Mouse (Mus musculus) cerebellum, adult 9-11 months (tissue): ENCODE results near the gene 1810062G17Rik.
A peak's percentile ranks its signal among the peaks of the same experiment; 100 is the strongest.

Source experiments
- DNase-seq: peaks from one replicate; pipeline ENCODE4 v3.0.0; 2022

The 1810062G17Rik gene

DNA sequence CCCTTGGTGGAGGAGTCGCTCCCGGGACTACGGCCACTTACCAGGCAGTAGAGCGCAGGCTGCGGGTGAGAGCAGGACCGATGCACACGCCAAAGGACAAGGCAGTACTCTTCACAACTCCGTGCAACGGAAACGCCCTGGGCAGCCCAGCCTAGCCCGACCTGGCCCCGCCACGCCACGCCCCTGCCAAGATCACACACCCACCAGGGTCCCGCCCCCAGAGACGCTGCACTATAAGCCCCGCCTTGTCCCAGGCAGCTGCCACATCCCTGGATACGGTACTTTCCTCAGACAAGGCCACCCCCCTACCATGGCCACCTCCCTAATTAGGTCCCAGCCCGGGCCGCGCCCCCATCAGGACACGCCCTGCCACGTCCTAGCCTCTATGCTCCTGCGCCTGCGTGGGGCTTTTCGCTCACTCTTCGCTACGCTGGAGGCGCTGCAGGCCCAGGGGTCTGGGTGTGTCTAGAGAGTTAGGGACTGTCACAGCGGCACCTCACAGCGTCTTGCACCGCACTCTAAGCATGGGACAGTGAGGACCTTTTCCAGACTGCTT is at the start of gene 1810062G17Rik, which contains the start of gene Anxa5:
1810062G17Rik (plus strand) TSS at position 406 of the 556 bp plus-strand sequence.
Anxa5 (minus strand) TSS at position 363 of the 556 bp plus-strand sequence.
- DNase-seq: peak; percentile 92

DNA sequence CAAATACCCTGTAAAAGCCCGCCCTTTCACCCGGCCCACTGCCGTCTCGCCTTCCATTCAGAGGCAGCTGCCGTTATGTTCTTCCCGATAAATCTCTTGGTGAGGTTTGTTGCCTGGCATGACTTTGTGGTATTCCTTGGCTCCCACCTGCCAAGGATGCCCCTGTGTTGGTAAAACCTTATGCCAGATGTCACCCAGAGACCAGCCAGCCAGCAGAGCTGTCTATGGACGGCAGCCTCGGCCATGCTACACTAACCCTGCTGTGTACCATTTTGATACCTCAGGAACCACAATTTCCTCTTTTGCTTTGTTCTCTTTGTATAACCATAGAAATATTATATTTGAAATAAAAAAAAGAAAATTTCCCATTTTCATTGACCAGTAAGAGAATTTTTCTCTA is 48.4 kb upstream of the 1810062G17Rik start:
- DNase-seq: no peak

DNA sequence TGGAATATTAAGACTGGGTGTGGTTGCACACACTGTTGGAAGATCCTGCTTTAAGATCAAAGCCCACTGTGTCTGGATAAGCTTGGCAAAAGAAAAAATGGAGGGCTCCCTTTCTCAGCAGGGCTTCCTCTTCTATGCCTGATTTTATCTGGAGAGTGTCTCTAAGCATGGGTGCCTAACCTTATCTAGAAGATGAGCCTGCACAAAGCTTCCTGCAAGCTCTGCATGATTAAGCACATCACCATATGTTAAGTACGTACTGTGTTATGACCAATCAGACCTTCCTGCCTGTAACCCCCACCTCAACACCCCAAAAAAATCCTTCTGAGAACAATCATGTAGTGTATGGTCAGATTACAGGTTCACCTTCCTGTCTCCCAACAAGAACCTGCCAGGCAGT is 45.4 kb upstream of the 1810062G17Rik start:
- no peak for DNase-seq

DNA sequence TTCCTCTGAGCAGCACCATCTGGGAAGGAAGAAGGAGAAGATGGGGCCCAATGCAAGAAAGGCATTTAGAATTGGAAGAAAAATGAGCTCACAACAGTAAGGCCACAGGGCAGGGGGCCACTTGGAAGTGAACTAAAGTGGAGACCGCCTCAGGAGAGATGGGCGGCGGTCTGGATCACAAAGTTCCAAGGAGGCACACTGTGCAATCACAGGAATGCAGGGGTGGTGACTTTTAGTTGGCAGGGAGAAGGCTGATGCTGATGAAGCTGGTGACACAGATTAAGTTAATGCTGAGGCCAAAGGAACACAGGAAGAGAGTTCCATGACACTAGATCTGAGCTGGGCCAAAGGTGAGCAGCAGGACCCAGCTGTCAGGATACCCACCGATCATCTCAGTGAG is 35.5 kb upstream of the 1810062G17Rik start:
- no peak for DNase-seq

DNA sequence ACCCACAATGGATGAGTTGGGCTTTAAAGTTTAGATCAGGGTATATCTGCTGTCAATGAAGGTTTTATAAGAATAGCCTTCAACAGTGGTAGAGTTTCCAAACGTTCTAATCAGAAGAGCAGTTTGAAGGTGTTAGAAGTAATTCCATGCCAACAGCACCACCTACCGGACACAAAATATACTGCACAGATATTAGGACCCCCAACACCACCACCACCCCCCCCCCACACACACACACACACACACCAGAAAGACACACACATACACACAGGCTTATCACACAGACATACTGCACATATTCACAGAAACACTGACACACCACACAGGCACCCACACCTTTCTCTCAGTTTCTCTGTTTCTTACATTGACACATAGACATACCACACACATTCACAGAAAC is 33.3 kb upstream of the 1810062G17Rik start:
- no peak for DNase-seq

DNA sequence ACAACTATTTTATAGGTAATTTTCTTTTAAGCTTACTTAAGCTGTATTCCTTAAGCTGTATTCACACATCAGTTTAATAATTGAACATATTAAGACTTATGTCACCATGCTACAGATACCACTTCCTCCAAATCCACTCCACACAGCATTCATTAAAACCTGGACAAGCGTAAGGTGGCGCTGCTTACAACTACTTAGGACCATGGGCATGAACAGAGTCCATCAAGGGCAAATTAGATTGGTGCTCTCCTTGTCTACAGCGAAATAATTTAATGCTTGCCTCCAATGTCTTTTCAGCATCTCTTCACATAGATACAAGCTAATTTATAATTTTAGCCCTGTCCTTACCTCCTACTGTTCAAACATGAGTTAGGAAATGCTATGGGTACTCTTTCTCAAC is 29.7 kb upstream of the 1810062G17Rik start:
- DNase-seq: no peak

DNA sequence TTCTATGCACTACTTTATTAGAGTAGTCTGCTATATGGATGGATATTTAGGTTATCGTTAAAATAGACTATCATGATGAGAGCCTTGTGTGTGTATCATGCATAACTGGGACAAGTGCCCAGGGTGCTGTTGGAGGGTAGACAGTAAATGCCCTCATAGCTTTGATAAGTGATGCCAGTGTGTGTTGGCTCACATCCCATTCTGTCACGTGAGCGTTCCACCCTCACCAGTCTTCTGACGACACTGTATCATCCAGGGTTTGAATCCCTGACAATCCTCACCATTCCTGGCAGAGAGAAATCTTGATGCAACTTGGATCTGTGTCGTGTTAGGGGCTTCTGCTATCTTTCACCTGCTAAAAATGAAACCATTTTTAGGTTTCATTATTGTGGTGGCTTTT is 29.2 kb upstream of the 1810062G17Rik start:
- DNase-seq: no peak

DNA sequence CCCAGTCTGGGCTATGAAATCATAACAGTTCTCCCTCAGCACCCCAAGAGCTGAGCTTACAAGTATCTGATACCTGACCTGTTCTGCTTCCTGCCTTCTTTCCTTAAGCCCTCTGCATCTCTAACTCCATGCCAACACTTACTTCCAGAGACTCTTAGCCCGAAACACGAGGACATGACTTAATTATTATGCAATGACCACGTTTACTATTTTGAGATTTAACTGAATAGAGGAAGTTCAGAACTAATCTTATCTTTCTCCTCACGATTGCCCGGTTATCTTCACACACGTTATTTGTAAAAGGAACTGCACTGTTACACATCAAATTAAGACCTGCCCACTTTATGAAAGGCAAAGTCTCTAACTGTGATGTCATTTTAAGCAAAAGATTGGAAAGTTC is 28.8 kb upstream of the 1810062G17Rik start:
- no peak for DNase-seq

DNA sequence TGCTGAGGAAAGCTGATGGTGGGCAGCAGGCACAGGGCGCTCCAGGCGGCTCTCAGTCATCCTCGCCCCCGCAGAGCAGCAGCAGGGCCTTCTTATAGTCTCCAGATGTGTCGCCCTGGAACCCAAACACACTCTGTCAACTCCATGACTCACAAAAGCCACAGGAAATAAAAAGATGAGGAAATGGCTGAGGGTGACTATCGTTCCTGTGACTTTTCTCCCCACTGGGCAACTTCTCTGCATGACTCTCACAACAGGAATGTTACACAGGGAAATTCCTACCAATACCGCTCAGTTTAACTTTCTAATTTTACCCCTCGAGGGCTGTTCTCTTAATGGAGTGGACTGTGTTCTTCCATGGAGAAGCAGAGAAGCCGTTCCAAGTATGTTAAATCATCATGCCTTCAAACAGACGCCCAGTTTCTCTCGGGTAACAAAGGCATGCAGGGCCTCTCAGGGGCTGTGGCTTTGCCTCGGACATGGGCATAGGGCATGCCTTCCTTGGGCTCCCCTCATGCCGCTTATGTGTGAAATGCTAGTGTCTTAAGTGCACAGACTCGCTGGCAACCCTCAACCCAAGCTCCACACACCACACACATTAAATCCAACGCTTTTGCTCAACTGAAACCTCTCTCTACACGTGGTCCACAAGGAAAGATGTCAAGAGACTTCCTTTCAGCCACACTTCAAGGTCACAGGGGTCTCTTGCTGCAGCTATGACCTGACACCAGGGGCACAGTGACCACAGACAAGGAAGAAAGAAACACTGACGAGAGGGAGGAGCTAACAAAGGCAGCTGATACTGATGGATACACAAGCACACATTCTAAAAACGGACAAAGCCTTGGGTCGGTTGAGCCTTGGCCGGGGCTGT is 26.2 kb upstream of the 1810062G17Rik start:
- DNase-seq: no peak

DNA sequence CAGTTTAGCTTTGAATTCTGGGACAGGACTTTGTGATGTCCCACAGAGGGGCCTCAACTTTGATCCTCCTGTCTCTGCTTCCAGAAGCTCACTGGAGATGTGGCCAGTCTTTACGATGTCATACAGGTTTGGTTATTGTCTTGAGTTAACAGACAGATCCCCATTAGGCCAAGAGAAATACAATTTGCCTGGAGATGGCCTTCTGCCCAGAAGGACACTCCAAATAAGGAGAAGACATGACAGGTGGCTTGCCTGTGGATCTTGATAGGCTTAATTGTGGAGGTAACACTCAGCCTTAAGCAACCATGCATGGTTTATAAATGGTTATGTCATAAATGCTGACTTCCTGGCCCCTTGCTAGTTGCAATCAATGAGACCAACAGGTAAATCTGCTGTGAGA is 23.2 kb upstream of the 1810062G17Rik start:
- DNase-seq: no peak

DNA sequence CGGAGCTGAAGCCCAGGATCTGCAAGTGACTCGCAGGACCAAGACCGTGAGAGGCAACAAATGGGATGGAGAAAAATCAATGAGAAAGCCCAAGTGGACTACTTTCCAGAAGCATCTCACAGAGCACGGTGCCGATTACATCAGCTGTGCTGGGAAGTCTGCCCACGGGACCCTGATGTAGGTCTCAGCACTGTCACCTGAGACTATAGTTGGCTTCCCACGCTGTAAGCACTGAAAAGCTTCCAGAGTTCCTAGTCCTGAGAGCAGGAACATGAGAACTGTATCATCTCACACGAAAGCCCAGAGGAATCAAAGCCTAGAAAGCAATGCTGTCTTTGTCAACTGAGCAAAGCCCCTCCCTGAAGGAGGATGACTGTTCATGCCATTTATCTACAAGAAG is 20.6 kb upstream of the 1810062G17Rik start:
- no peak for DNase-seq

DNA sequence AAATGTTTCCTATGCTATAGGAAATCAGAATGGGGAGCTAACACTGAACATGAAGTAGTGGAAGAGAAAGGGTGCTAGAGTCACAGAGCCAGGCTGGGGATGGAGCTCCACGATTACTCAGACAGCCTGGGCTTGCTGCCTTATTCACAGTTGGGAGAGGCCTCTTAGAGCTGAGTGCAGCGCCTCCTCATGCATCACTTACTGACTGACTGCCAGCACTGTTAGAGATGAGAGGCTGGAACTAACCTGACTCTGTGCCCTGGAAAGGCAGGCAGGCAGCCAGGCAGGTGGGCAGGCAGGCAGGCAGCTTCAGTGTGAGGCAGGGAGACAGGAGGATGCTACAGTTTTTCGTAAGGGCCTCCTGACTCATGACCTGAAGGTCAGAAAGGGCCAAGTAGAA is 20.2 kb upstream of the 1810062G17Rik start:
- DNase-seq: peak; percentile 45

DNA sequence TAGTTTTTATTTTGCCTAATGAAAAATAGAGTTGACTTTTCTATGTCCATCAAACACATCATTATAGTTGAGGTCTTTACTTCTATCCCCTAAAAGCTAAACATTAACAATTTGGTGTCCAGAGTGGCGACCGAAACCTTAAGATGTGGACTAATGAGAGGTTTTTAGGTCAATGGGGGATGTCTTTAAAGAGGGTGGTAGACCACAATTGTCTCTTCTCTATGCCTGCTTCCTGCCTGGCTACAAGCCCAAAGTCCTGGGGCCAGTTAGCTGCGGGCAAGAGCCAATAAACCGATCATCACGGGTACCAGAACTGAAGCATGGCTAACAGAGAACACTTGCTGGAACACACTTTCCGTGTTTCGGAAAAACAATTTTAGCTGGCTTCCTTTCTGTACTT is 15.0 kb upstream of the 1810062G17Rik start:
- no peak for DNase-seq

DNA sequence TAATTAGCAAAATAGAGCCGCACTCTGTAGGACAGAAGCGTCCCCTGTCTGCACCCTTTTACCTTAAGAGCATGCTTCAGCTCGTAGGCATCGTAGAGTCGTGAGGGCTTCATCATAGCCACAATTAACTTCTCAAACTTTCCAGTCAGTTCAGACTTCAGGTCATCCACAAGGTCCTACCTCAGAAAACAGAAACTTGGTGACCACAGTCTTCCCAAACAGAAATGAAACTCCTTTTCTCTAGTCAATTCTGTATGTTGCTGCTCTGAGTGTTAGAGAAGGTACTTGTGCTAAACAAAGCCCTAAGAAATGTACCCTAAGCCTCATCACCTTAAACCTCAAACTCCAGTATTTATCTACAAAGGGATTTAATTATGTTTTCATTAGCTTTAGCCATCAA is 13.9 kb upstream of the 1810062G17Rik start:
- DNase-seq: no peak

DNA sequence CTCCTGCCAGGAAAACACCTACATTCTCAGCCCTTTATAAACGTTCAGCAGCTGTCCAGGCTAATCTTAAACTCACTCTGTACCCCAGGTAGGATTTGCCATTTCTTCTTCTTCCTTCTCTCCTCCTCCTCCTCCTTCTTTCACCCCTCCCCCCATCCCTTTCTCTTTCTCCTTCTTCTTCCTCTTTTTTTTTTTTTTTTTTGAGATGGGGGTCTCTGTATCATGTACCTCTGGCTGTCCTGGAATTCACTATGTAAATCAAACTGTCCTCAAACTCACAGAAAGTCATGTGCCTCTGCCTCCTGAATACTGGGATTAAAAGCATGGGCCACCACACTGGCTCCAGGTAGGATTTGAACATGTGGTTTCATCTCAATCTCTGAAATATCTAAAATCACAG is 13.4 kb upstream of the 1810062G17Rik start:
- DNase-seq: no peak

DNA sequence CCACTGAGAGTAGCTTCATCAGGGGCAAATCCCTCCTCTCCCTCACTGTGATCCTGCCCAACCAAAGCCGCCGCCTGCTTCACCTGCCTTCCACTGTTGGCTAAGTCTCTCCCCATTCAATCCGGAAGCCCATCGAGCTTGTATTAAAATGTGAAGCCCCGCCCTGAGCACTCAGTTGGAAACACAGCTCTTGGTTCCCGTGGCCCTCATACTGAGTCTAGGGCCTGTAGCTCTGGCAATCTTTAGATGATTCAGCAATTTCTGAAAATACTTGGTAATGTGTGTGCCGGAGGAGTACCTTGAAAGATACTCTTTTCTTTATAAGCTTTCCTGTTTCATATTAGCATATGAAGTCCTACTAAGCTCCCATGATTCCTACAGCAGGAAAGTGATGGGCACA is 10.2 kb upstream of the 1810062G17Rik start:
- no peak for DNase-seq

DNA sequence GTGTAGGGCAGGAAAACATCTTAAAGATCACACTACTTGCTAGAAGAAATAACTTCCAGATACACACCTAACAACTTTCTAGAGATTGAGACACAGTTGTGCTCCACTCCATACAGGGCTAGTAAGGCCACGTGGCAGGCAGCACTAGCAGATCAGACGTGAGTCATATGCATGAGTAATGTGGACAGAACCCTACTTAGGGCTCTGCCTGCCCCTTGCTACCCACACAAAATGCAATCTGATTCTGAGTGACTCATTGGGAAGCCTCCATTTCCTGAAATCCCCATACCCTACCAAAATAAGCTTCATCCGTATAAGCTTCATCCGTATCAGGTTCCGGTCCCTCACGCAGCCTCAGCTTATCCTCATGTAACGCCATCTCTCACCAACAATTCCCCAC is 8.1 kb upstream of the 1810062G17Rik start:
- no peak for DNase-seq

DNA sequence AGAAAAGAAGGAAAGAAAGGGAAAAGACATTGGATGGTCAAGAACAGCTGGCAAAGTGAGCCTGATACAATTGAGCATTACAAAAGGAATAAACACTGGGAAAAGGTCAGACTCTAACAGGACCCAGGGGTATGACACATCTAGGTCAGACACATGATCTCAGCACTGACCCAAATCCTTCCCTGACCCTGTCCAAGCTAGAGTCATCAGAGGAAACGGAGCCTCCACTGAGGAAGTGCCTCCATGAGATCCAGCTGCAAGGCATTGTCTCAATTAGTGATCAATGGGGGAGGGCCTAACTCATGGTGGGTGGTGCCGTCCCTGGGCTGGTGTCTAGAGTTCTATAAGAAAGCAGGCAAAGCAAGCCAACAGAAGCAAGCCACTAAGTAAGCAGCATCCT is 6.9 kb upstream of the 1810062G17Rik start:
- DNase-seq: no peak

DNA sequence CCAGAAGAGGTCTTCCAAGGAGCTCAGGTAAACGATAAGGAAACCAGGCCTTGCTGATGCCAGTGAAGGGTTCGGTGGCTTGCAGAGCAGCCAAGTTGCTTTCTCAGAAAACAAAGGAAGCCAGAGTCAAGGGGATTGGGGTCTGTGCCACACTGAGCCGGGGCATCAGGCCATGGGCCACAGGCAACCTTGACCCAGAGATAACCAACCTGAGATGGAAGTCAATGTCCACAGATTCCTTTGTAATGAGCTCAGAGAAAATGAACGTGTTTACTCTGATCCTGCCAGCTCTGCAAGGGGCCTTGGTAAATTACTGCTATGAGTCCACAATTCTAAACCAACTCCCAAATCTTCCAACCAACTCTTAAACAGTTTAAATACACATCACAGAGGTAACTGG is 3.9 kb upstream of the 1810062G17Rik start:
- DNase-seq: no peak

DNA sequence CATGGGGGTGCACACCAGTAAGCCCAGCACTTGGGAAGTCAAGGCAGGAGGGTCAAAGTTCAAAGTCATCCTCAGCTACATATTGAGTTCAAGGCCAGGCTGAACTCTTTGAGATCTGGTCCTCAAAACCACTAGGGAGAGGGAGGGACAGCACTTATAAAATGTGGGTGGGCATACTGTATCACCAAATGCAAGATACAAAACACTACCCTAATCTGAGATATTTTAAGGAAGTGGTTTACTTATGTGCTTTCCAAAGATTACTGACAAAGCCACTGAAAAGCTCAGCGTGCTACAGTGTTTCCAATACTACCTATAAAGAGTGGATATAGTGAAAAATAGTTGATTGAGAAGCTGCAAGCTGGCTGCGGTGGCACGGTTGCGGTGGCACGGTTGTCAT is 2.5 kb upstream of the 1810062G17Rik start:
- DNase-seq: no peak

DNA sequence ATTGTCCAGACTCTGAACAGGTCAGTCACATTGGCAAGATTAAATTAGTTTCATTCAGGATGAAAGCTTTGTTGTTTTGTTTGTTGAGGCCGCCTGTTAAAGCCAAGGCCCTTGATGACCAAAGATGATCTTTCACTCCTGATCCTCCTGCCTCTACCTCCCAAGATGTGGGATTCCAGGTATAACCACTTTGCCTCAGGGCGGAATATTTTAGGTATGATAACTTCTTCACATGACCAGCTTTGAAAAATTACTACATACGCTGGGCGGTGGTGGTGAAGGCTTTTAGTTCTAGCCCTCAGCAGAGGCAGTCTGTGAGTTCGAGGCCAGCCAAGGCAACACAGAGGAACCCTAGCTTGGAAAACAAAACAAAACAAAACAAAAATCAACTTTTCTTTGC is 1.3 kb upstream of the 1810062G17Rik start:
- DNase-seq: no peak

DNA sequence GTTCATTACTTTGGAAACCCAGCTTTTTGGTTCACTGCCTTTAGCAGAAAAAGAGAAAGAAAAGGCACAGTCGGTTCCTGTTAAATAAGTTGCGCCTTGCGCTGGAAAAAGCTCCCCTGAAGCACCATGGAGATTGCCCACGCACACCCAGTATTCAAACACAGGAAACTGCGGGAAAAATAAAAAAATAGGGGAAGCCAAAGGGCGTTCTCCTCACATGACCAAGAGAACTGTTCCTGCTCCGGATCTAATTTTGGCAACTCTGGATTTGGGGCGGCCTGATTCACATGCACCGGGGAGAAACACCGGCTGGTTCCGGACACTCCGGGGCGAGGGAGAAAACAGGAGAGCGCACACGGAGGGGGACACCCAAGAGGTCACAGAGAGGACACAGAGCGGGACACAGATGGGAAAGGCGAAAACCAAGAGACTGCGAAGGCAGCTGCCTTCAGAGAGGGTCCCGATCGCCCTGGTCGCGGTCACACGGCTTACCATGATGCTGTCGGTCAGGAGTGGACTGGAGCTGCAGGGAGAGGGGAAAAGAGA is 726 bp upstream of the 1810062G17Rik start:
- peak; percentile 50 for DNase-seq

DNA sequence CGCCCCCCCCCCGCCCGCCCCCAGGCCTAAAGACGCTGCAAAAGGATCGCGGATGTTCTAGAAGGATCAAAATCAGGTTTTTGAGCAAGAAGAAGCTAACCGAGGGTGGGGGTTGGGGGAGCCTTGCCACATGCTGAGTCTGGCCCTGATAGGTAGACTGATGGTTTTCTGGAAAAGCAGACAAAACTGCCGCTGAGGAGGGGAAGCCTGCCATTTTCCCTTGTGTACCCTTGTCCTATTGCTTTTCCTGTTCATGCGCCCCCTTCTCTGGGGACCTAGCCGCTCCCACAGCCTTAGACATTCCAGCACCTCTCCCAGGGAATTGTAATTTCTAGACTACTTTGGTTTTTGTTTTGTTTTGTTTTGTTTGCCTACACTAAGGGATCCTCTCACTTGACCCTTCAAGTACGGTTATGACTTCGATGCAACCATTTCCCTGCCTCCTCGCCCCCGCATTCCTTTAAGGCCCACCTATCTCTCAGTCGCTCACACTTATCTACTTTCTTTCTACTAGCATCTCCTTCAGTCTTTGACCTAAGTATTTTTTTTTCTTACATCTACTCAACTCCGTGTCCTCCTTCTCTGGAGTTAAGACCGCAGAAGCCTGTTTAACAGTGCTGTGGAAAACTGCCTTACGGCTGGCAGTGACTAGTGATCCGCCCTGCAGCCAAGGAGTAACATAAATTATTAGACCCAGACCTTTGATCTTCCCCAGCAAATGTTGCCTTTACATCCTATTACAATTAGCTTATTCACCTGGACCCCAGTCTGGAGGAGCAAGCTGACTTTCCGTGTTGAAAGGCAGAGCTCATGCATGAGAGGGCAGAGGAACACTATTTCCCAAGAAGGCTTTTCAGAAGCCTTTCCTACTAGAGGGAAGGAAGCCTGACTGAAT is 771 bp downstream of the 1810062G17Rik start:
- DNase-seq: peak; percentile 34
